Mouse (Mus musculus) small intestine, adult 2 months (tissue): ENCODE results near the gene B4gat1.

Experiments used
- CTCF ChIP-seq: fragments of 200-500 bp; IDR thresholded peaks from 2 replicates; pipeline ENCODE4 v1.5.1; 2012; ENCODE audit warnings: low read depth, mild to moderate bottlenecking, control low read depth, inconsistent platforms, low read length, moderate library complexity, mixed read lengths; ENCODE audit not compliant: insufficient replicate concordance, insufficient read length; ENCODE audit errors: extremely low read depth
- POLR2A ChIP-seq: fragments of 200-500 bp; IDR thresholded peaks from 2 replicates; pipeline ENCODE4 v1.6.1; 2012; ENCODE audit warnings: low read depth, mild to moderate bottlenecking, control low read depth, inconsistent platforms, low read length, moderate library complexity

DNA sequence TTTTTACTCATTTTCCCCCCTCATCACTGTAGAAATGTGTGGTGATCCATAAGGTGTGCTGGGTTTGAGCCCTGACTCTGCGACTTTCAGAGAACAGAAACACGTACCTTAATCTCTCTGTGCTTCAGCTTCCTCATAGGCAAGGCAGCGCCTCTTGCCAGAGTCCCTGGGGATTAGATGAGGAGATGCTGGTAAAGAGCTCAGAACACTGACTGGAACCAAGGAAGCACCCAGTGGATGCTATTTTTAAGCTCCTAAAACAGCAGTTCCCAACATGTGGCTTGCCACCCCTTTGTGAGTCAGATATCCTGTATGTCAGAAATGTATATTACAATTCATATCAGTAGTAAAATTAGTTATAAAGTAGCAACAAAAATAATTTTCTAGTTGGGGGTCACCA lies 20.4 kb upstream of the B4gat1 start:
- TF ChIP-seq CTCF: no peak
- TF ChIP-seq POLR2A: no peak
